Mouse (Mus musculus): ENCODE measurements at regions not wholly inside any gene's neighbourhood (a gene's known extent, or its start where the extent isn't known, plus 50 kb on each side); places are given as distances from the start of the nearest gene placed in this dataset.

DNA sequence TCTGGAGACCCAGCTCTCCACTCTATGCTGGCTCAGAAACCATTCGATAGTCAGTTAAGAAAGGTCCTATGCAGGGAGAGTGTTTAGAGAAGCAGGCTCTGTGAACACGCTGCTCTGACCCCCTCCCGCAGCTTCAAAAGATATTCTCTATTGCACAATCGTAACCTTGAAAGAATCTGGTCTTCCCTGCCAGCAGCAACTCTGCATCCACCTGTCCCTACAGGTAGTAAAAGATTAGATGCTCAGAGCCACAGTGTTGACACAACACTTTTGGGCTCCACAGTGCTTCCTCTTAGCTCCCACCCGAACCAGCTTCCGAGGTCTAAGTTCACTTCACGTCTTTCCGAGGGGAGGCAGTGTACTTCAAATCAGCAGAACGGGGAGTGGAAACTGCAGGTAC is 118.9 kb upstream of the Klf14 start:
- no peak for TF ChIP-seq CTCF (IDR thresholded peaks at IDR 0.05; ENCODE audit: insufficient read depth, low read length)
- TF ChIP-seq POLR2A (IDR thresholded peaks at IDR 0.05; ENCODE audit: borderline replicate concordance, extremely low read depth, low read depth, low read length), result no peak

Measured in lung, adult 2 months (tissue).